Mouse (Mus musculus): ENCODE measurements around the gene Mogs. TPM values are rescaled to one million over a fixed set of nuclear protein-coding genes. Genes with fewer than 3 reads are reported as not detected.

Mogs gene
- polyA plus RNA-seq, 1 experiment: 17.1 TPM

DNA sequence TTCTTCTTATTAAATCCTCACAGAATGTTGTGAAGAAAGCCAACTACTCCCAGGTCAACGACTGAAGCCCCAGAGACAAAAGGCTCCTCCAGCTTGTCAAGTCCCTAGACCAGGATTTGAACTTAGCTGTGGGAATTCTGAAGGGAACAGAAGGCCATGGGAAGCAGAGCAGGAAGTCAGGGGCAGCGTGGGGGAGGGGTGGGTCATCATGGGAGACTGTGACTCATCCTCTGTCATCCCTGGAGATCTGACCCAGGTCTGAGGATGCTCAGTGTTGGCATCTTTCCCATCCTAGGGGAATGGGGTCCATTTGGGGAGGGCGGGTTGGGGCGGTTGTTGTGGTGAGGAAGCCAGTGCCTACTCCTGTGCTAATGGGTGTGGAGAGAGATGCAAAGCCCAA lies 26.3 kb downstream of the Mogs start:
- H3K27ac ChIP-seq (ENCODE audit: insufficient read depth, low read depth, low read length): no peak overlapping the region
- TF ChIP-seq POLR2A (IDR thresholded peaks at IDR 0.05; ENCODE audit: borderline replicate concordance, low read depth, low read length) (no peak), CTCF (IDR thresholded peaks at IDR 0.05; ENCODE audit: low read depth, low read length) (no peak)
- no peak overlapping the region for H3K4me3 ChIP-seq (ENCODE audit: insufficient read depth, low read length)
- H3K4me1 ChIP-seq (ENCODE audit: control insufficient read depth, insufficient read depth, low read length): peaks cover 13% of the 10 kb centered on the region

DNA sequence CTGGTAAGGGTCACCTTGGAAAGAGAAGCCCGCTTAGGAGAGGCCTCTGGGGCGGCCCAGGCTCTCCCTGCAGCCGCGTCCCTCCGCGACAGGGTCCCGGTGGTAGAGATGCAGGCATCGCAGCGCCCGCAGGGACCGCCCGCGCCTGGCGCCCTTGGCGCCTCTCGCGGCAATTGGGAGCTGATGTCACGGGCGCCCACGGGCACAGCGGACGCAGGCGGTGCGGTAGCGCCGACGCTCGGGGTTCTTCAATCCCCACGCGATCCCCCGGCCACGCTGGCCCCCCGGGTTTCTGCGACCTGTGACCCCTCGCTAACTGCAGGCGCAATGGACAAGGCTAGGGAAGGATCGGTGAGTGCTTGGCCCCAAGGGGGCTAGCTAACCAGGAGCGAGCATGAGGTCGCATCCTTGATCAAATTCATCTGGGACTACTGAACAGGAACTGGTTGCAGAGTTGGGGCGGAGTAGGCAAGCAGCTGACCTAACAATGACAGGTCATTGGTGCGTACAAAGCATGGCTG lies 27.0 kb downstream of the Mogs start:
- TF ChIP-seq CTCF (IDR thresholded peaks at IDR 0.05; ENCODE audit: low read depth, low read length) (no peak), POLR2A (IDR thresholded peaks at IDR 0.05; ENCODE audit: borderline replicate concordance, low read depth, low read length) (no peak)
- no peak overlapping the region for H3K4me3 ChIP-seq (ENCODE audit: insufficient read depth, low read length)
- H3K4me1 ChIP-seq (ENCODE audit: control insufficient read depth, insufficient read depth, low read length): peaks cover 13% of the 10 kb centered on the region
- no peak overlapping the region for H3K27ac ChIP-seq (ENCODE audit: insufficient read depth, low read depth, low read length)

DNA sequence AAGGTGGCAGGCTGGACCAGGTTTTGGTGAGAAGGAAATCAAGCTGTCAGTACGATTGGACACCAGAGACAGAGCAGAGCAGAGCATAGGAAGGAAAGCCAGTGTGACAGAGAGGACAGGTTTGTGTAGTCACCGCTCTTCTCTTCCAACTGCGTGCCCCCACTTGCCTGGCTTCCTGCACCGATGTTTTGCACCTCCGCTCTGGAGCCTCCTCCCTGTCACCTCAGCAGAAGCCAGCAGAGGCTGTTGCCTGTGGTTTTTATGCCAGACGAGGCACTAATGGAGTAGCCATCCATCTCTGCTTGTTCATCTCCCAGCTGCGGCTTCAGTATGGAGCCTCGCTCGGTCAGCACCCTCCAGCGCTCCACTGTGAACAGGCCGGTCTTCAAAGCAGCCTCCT lies 27.6 kb downstream of the Mogs start:
- Histone ChIP-seq H3K4me3 (ENCODE audit: insufficient read depth, low read length) (no peak overlapping the region), H3K27ac (ENCODE audit: insufficient read depth, low read depth, low read length) (no peak overlapping the region), H3K4me1 (ENCODE audit: control insufficient read depth, insufficient read depth, low read length) (peaks cover 11% of the 10 kb centered on the region)
- TF ChIP-seq CTCF (IDR thresholded peaks at IDR 0.05; ENCODE audit: low read depth, low read length): no peak
- TF ChIP-seq POLR2A (IDR thresholded peaks at IDR 0.05; ENCODE audit: borderline replicate concordance, low read depth, low read length): no peak

DNA sequence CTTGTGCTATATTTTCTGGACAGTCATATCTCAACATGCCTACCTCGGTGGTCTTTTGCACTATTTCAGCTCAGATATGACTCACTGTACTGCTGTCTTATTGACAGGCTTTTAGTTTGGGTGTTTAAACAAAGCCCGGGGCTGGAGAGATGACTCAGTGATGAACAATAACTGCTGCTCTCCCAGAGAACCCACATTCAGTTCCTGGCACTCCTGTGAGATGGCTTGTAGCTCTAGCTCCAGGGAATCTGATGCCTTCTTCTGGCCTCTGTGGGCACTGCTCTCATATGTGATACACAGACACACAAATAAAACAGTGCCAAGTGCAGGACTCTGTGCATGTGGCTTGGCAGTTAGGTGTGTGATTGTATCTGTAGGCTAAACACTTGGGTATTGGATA lies 29.9 kb downstream of the Mogs start:
- TF ChIP-seq CTCF (IDR thresholded peaks at IDR 0.05; ENCODE audit: low read depth, low read length) (no peak), POLR2A (IDR thresholded peaks at IDR 0.05; ENCODE audit: borderline replicate concordance, low read depth, low read length) (no peak)
- Histone ChIP-seq H3K27ac (ENCODE audit: insufficient read depth, low read depth, low read length) (no peak overlapping the region), H3K4me3 (ENCODE audit: insufficient read depth, low read length) (no peak overlapping the region), H3K4me1 (ENCODE audit: control insufficient read depth, insufficient read depth, low read length) (peaks cover 9% of the 10 kb centered on the region)

DNA sequence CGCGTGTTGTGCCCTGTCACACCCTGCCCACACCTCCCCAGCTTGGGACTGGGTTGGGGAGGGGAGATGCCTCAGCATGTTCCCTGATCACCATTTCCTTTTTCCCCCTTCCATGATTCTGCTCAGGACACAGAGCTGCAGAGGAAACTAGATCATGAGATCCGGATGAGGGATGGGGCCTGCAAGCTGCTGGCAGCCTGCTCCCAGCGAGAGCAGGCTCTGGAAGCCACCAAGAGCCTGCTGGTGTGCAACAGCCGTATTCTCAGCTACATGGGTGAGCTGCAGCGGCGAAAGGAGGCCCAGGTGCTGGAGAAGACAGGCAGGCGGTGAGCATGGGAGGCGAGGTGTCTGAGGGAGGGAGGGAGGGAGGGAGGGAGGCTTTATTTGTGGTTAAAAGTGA lies 30.5 kb downstream of the Mogs start:
- Histone ChIP-seq H3K27ac (ENCODE audit: insufficient read depth, low read depth, low read length) (no peak overlapping the region), H3K4me3 (ENCODE audit: insufficient read depth, low read length) (no peak overlapping the region), H3K4me1 (ENCODE audit: control insufficient read depth, insufficient read depth, low read length) (peaks cover 9% of the 10 kb centered on the region)
- TF ChIP-seq CTCF (IDR thresholded peaks at IDR 0.05; ENCODE audit: low read depth, low read length) (no peak), POLR2A (IDR thresholded peaks at IDR 0.05; ENCODE audit: borderline replicate concordance, low read depth, low read length) (no peak)

DNA sequence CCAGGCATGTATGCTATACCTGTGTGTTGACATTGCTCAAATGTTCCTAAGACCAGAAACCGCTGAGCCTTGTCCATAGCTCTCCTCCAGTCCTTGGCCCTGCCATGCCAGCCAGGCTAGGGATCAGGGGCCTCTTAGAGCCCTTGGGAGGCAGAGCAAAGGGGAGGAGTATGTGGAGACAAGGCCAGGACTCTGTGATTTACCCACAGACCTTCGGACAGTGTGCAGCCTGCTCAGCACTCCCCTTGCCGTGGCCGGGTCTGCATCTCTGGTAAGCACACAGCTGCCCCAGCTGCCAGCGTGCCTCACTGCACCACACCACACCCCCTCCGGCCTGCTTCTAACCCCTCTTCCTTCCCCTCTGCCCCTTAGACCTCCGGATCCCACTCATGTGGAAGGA lies 32.0 kb downstream of the Mogs start:
- Histone ChIP-seq H3K4me3 (ENCODE audit: insufficient read depth, low read length) (no peak overlapping the region), H3K27ac (ENCODE audit: insufficient read depth, low read depth, low read length) (no peak overlapping the region), H3K4me1 (ENCODE audit: control insufficient read depth, insufficient read depth, low read length) (peaks cover 5% of the 10 kb centered on the region; the same call in 1 of the 2 replicates)
- TF ChIP-seq CTCF (IDR thresholded peaks at IDR 0.05; ENCODE audit: low read depth, low read length): no peak
- no peak for TF ChIP-seq POLR2A (IDR thresholded peaks at IDR 0.05; ENCODE audit: borderline replicate concordance, low read depth, low read length)

DNA sequence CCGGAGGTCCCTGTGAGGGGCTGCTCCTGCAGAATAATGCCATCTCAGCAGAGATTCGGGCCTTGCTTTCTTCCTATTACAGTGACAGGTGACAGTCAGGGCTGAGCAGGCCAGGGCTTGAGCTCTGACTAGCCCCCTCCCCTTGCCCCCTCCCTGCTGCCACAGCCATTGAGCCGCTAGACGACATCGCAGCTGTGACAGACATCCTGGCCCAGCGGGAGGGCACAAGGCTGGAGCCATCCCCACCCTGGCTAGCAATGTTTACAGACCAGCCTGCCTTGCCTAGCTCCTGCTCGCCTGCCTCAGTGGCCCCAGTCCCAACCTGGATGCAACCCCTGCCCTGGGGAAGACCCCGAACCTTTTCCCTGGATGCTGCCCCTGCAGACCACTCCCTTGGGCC lies 36.4 kb downstream of the Mogs start:
- Histone ChIP-seq H3K27ac (ENCODE audit: insufficient read depth, low read depth, low read length) (no peak overlapping the region), H3K4me3 (ENCODE audit: insufficient read depth, low read length) (no peak overlapping the region), H3K4me1 (ENCODE audit: control insufficient read depth, insufficient read depth, low read length) (no peaks in the 10 kb centered on the region)
- TF ChIP-seq POLR2A (IDR thresholded peaks at IDR 0.05; ENCODE audit: borderline replicate concordance, low read depth, low read length): no peak
- TF ChIP-seq CTCF (IDR thresholded peaks at IDR 0.05; ENCODE audit: low read depth, low read length): no peak

DNA sequence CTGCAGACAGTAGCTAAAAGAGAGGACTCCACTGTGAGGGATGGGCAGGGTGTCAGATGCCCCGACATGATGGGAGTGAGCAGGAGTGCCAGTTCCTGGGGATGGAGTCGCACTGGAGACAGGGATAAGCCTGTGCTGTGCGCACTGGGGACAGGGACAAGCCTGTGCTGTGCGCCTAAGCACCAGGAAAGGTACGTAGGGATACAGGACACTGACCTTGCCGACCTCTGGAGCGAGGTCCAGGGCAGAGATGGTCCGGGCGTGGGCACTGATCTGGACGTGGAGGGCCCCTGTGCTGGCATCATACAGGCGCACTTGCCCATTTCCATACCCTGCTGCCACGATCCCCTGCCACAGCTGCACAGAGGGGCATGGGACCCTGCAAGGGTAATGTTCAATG lies 37.7 kb downstream of the Mogs start:
- H3K27ac ChIP-seq (ENCODE audit: insufficient read depth, low read depth, low read length): no peak overlapping the region
- no peak for TF ChIP-seq CTCF (IDR thresholded peaks at IDR 0.05; ENCODE audit: low read depth, low read length)
- TF ChIP-seq POLR2A (IDR thresholded peaks at IDR 0.05; ENCODE audit: borderline replicate concordance, low read depth, low read length): no peak
- no peak overlapping the region for H3K4me3 ChIP-seq (ENCODE audit: insufficient read depth, low read length)
- H3K4me1 ChIP-seq (ENCODE audit: control insufficient read depth, insufficient read depth, low read length): no peaks in the 10 kb centered on the region

DNA sequence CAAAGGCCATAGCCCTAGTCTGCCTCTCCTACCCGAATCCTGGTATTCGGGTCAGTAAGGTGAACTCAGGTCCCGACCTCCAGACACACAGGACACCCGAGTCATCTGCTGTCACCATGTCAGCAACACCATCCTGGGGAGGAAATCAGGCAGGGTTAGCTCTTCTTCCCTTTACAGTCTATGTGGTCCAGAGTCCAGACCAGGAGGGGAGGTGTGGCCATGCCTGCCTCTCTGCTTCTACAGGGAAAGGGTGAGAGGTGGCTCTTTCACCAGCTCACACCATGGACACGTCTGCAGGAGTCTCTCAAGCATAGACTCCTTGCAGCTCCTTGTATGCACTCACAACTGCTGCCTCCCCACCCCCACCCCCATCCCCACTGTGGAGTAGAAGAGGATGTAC lies 38.2 kb downstream of the Mogs start:
- Histone ChIP-seq H3K27ac (ENCODE audit: insufficient read depth, low read depth, low read length) (no peak overlapping the region), H3K4me3 (ENCODE audit: insufficient read depth, low read length) (no peak overlapping the region), H3K4me1 (ENCODE audit: control insufficient read depth, insufficient read depth, low read length) (no peaks in the 10 kb centered on the region)
- TF ChIP-seq POLR2A (IDR thresholded peaks at IDR 0.05; ENCODE audit: borderline replicate concordance, low read depth, low read length) (no peak), CTCF (IDR thresholded peaks at IDR 0.05; ENCODE audit: low read depth, low read length) (no peak)

DNA sequence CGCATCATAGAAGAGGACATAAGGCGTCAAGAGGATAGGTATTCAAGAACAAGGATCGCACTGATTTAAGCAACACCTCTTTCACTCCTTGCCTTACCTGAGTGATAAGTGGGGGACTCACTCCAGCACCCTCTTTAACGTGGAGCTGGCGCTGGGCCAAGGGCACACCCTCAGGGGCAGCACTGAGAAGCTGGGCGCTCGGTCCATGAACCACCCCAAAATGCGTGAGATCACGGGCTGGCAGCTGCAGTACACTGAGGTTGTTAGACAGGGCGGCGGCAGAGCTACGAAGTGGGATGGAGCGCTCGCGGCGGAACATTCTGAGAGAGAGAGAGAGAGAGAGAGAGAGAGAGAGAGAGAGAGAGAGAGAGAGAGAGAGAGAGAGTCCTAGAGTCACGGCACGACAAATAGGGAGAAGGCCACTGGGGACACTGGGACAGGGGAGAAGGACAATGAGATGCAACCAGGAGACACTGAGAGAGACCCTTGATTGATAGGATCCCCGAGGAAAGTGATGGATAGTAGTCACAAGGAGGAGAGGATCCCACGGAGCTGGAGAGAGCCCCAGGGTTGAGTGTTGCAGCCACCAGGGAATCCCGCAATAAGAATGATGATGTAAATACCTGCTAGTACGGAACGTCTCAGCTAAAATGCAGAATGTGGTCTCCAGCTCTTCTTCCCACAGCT lies 40.4 kb downstream of the Mogs start:
- no peak overlapping the region for H3K27ac ChIP-seq (ENCODE audit: insufficient read depth, low read depth, low read length)
- H3K4me1 ChIP-seq (ENCODE audit: control insufficient read depth, insufficient read depth, low read length): no peaks in the 10 kb centered on the region
- H3K4me3 ChIP-seq (ENCODE audit: insufficient read depth, low read length): peak overlapping the region; percentile 74
- TF ChIP-seq POLR2A (IDR thresholded peaks at IDR 0.05; ENCODE audit: borderline replicate concordance, low read depth, low read length) (no peak), CTCF (IDR thresholded peaks at IDR 0.05; ENCODE audit: low read depth, low read length) (no peak)
